Mouse (Mus musculus): ENCODE results near the gene Gbe1. TPM values are rescaled to one million over a fixed set of nuclear protein-coding genes. Genes with fewer than 3 reads are reported as not detected.

Gbe1 gene
- polyA plus RNA-seq, 1 experiment from 2014 or later: 20.9 TPM

GRCm38 (mm10) chr16:70353058-70353457, 39.3 kb downstream of the Gbe1 start:
- CTCF ChIA-PET: interaction anchor here (2.0 kb wide), 1 partner anchor 41 kb away, joined by 4 read pairs; no protein-coding TSS in a partner anchor
- DNase-seq (ENCODE audit: low read depth, low spot score): no peak
- POLR2A ChIA-PET: no interaction called here
- in situ Hi-C loops (cut with MboI; ENCODE audit: low pct_unique_long_range_greater_than_20kb): no loop called here
- H3K27me3 ChIP-seq: no peaks in the 10 kb centered on the region
- ATAC-seq: peak; percentile 74
- peak; percentile 57 for TF ChIP-seq CTCF (IDR thresholded peaks at IDR 0.05)

GRCm38 (mm10) chr16:70358326-70358725, 44.6 kb downstream of the Gbe1 start:
- DNase-seq (ENCODE audit: low read depth, low spot score): no peak

GRCm38 (mm10) chr16:70365229-70365628, 51.5 kb downstream of the Gbe1 start:
- ATAC-seq: no peak
- POLR2A ChIA-PET: no interaction called here
- no peak for TF ChIP-seq CTCF (IDR thresholded peaks at IDR 0.05)
- CTCF ChIA-PET: no interaction called here
- no peaks in the 10 kb centered on the region for H3K27me3 ChIP-seq
- DNase-seq (ENCODE audit: low read depth, low spot score): no peak
- in situ Hi-C loops (cut with MboI; ENCODE audit: low pct_unique_long_range_greater_than_20kb): no loop called here

More at GRCm38 (mm10) chr16:70358326-70358725, 44.6 kb downstream of the Gbe1 start:
- H3K27me3 ChIP-seq: no peaks in the 10 kb centered on the region
- POLR2A ChIA-PET: no interaction called here
- in situ Hi-C loops (cut with MboI; ENCODE audit: low pct_unique_long_range_greater_than_20kb): no loop called here
- no peak for TF ChIP-seq CTCF (IDR thresholded peaks at IDR 0.05)
- CTCF ChIA-PET: no interaction called here
- no peak for ATAC-seq

- DNase-seq (ENCODE audit: low read depth, low spot score) (no peak), ATAC-seq (no peak)
- ChIA-PET CTCF (interaction anchor here (0.7 kb wide), 1 partner anchor 143 kb away, joined by 3 read pairs; no protein-coding TSS in a partner anchor), POLR2A (no interaction called here)
- no peak for TF ChIP-seq CTCF (IDR thresholded peaks at IDR 0.05)
- H3K27me3 ChIP-seq: no peaks in the 10 kb centered on the region
- in situ Hi-C loops (cut with MboI; ENCODE audit: low pct_unique_long_range_greater_than_20kb): no loop called here
Measured at GRCm38 (mm10) chr16:70381045-70381444, 67.3 kb downstream of the Gbe1 start.

- DNase-seq (ENCODE audit: low read depth, low spot score) (no peak), ATAC-seq (no peak)
- CTCF ChIA-PET: no interaction called here
- no peak for TF ChIP-seq CTCF (IDR thresholded peaks at IDR 0.05)
- in situ Hi-C loops (cut with MboI; ENCODE audit: low pct_unique_long_range_greater_than_20kb): no loop called here
- no peaks in the 10 kb centered on the region for H3K27me3 ChIP-seq
- POLR2A ChIA-PET: no interaction called here
Measured at GRCm38 (mm10) chr16:70385494-70385893, 71.7 kb downstream of the Gbe1 start.

- ChIA-PET POLR2A (no interaction called here), CTCF (no interaction called here)
- no peaks in the 10 kb centered on the region for H3K27me3 ChIP-seq
- in situ Hi-C loops (cut with MboI; ENCODE audit: low pct_unique_long_range_greater_than_20kb): no loop called here
- ATAC-seq (no peak), DNase-seq (ENCODE audit: low read depth, low spot score) (no peak)
- TF ChIP-seq CTCF (IDR thresholded peaks at IDR 0.05): no peak
Measured at GRCm38 (mm10) chr16:70387385-70387784, 73.6 kb downstream of the Gbe1 start.

- H3K27me3 ChIP-seq: no peaks in the 10 kb centered on the region
- in situ Hi-C loops (cut with MboI; ENCODE audit: low pct_unique_long_range_greater_than_20kb): no loop called here
- DNase-seq (ENCODE audit: low read depth, low spot score) (no peak), ATAC-seq (no peak)
- ChIA-PET CTCF (no interaction called here), POLR2A (no interaction called here)
- TF ChIP-seq CTCF (IDR thresholded peaks at IDR 0.05): no peak
Measured at GRCm38 (mm10) chr16:70395276-70395675, 81.5 kb downstream of the Gbe1 start.

- DNase-seq (ENCODE audit: low read depth, low spot score) (no peak), ATAC-seq (no peak)
- no peak for TF ChIP-seq CTCF (IDR thresholded peaks at IDR 0.05)
- no peaks in the 10 kb centered on the region for H3K27me3 ChIP-seq
- ChIA-PET CTCF (no interaction called here), POLR2A (no interaction called here)
- in situ Hi-C loops (cut with MboI; ENCODE audit: low pct_unique_long_range_greater_than_20kb): no loop called here
Measured at GRCm38 (mm10) chr16:70407780-70408179, 94.0 kb downstream of the Gbe1 start.

GRCm38 (mm10) chr16:70421077-70421476, 107.3 kb downstream of the Gbe1 start:
- in situ Hi-C loops (cut with MboI; ENCODE audit: low pct_unique_long_range_greater_than_20kb): no loop called here
- no peak for TF ChIP-seq CTCF (IDR thresholded peaks at IDR 0.05)
- DNase-seq (ENCODE audit: low read depth, low spot score) (no peak), ATAC-seq (no peak)
- no peaks in the 10 kb centered on the region for H3K27me3 ChIP-seq
- ChIA-PET CTCF (no interaction called here), POLR2A (no interaction called here)

GRCm38 (mm10) chr16:70449520-70449919, 135.8 kb downstream of the Gbe1 start:
- H3K27me3 ChIP-seq: no peaks in the 10 kb centered on the region
- CTCF ChIA-PET: no interaction called here
- POLR2A ChIA-PET: no interaction called here
- in situ Hi-C loops (cut with MboI; ENCODE audit: low pct_unique_long_range_greater_than_20kb): no loop called here
- ATAC-seq (no peak), DNase-seq (ENCODE audit: low read depth, low spot score) (no peak)
- TF ChIP-seq CTCF (IDR thresholded peaks at IDR 0.05): no peak

- no peak for ATAC-seq
- TF ChIP-seq CTCF (IDR thresholded peaks at IDR 0.05): no peak
- CTCF ChIA-PET: no interaction called here
- in situ Hi-C loops (cut with MboI; ENCODE audit: low pct_unique_long_range_greater_than_20kb): no loop called here
- DNase-seq (ENCODE audit: low read depth, low spot score): no peak
- no peaks in the 10 kb centered on the region for H3K27me3 ChIP-seq
- POLR2A ChIA-PET: no interaction called here
Measured at GRCm38 (mm10) chr16:70475583-70475982, 161.8 kb downstream of the Gbe1 start.

GRCm38 (mm10) chr16:70476161-70476560, 162.4 kb downstream of the Gbe1 start:
- ATAC-seq: no peak
- in situ Hi-C loops (cut with MboI; ENCODE audit: low pct_unique_long_range_greater_than_20kb): no loop called here
- no peaks in the 10 kb centered on the region for H3K27me3 ChIP-seq
- POLR2A ChIA-PET: no interaction called here
- no peak for TF ChIP-seq CTCF (IDR thresholded peaks at IDR 0.05)
- CTCF ChIA-PET: no interaction called here
- DNase-seq (ENCODE audit: low read depth, low spot score): no peak

All from Patski (cell line).